Mouse (Mus musculus) gastrocnemius, postnatal 36 days (tissue): ENCODE results near the gene Srpx. TPM values are rescaled to one million over a fixed set of nuclear protein-coding genes. Genes with fewer than 3 reads are reported as not detected.

Experiments
- total RNA-seq, 2 experiments: library from RNA; stranded (reverse); gene quantifications; 2 replicates each; pipeline ENCODE4 v1.2.3; 2021

Gene Srpx
- total RNA-seq, 2 experiments from 2014 or later: 4.2 to 5.4 TPM

Other genes with a start within 250 kb of the Srpx start
- gene Sytl5, start 232.1 kb downstream of the Srpx start, total RNA-seq: not detected
- gene Rpgr, start 99.2 kb upstream of the Srpx start, total RNA-seq: 1 to 10 TPM; 1.1 to 1.7 TPM
- not detected for gene Otc, start 134.6 kb upstream of the Srpx start, total RNA-seq